Mouse (Mus musculus) kidney, embryonic 16.5 days (tissue): ENCODE measurements around the gene Tmem240. TPM values are rescaled to one million over a fixed set of nuclear protein-coding genes. Genes with fewer than 3 reads are reported as not detected.

ENCODE experiments used
- ATAC-seq: fragments of 200-750 bp; cut with Nextera tagmentation; 2 replicates; pipeline ENCODE4 v1.8.0; 2017; ENCODE audit warnings: moderate TSS enrichment; ENCODE audit not compliant: low FRiP score, low TSS enrichment
- H3K27ac ChIP-seq: fragments of 300-500 bp; sonication (generic); 2 replicates; pipeline ENCODE4 v1.5.1; 2014; ENCODE audit warnings: low read length
- H3K27me3 ChIP-seq: fragments of 300-500 bp; sonication (generic); 2 replicates; pipeline ENCODE4 v1.6.1; 2014; ENCODE audit warnings: low read length, control low read depth, mixed read lengths; ENCODE audit not compliant: insufficient read depth
- H3K36me3 ChIP-seq: fragments of 300-500 bp; sonication (generic); 2 replicates; pipeline ENCODE4 v1.6.1; 2014; ENCODE audit warnings: low read length, control low read depth, mixed read lengths; ENCODE audit not compliant: insufficient read depth
- H3K4me1 ChIP-seq: fragments of 300-500 bp; sonication (generic); 2 replicates; pipeline ENCODE4 v1.6.1; 2014; ENCODE audit warnings: low read length, control low read depth, mixed read lengths; ENCODE audit not compliant: insufficient read depth
- H3K4me2 ChIP-seq: fragments of 300-500 bp; sonication (generic); replicated peaks from 2 replicates; pipeline ENCODE4 v1.6.1; 2014; ENCODE audit warnings: low read depth, low read length
- H3K4me3 ChIP-seq: fragments of 300-500 bp; sonication (generic); 2 replicates; pipeline ENCODE4 v1.5.1; 2014; ENCODE audit warnings: mild to moderate bottlenecking, low read length
- H3K9ac ChIP-seq: fragments of 300-500 bp; sonication (generic); replicated peaks from 2 replicates; pipeline ENCODE4 v1.6.1; 2014; ENCODE audit warnings: low read length
- H3K9me3 ChIP-seq: fragments of 300-500 bp; sonication (generic); 2 replicates; pipeline ENCODE4 v1.6.1; 2016; ENCODE audit warnings: low read length, control low read depth
- WGBS: fragments of 180-500 bp; shearing (Covaris S2); extraction: QIAGEN DNeasy Blood & Tissue Kit; methylation state at CpG from one replicate; pipeline ENCODE4 v1.1.7; 2014; 5-methylcytosine and 5-hydroxymethylcytosine counted together
- polyA plus RNA-seq: library from polyadenylated mRNA; unstranded; fragments of >200 nt; fragmentation: Nextera tagmentation; extraction: Ambion mirVana; gene quantifications from 2 replicates; pipeline ENCODE4 v1.2.1, GENCODE M21; 2015

Tmem240 gene
- polyA plus RNA-seq, 1 experiment from 2014 or later: 0.45 TPM

DNA sequence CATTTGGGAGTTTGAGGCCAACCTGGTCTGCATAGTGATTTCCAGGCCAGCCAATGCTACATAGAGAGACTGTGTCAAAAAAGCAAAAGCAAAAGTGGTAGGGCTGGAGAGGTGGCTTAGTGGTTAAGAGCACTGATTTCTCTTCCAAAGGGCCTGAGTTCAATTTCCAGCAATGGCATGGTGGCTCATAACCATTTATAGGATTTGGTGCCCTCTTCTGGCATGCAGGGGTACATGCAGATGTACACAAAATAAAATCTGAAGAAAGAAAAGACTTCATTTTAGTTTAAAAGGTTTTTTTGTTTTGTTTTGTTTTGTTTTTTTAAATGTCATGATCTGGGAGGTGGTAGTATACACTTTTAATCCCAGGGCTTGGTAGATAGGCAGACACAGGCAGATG lies 34.2 kb upstream of the Tmem240 start:
- no peaks in the 10 kb centered on the region for H3K27me3 ChIP-seq
- no peaks in the 10 kb centered on the region for H3K36me3 ChIP-seq
- no peak overlapping the region for H3K9ac ChIP-seq
- no peak overlapping the region for H3K4me2 ChIP-seq
- H3K9me3 ChIP-seq: no peaks in the 10 kb centered on the region
- peaks cover 10% of the 10 kb centered on the region; the same call in 1 of the 2 replicates for H3K4me1 ChIP-seq
- H3K4me3 ChIP-seq: no peak overlapping the region
- no peak overlapping the region for H3K27ac ChIP-seq
- no peak for ATAC-seq

DNA sequence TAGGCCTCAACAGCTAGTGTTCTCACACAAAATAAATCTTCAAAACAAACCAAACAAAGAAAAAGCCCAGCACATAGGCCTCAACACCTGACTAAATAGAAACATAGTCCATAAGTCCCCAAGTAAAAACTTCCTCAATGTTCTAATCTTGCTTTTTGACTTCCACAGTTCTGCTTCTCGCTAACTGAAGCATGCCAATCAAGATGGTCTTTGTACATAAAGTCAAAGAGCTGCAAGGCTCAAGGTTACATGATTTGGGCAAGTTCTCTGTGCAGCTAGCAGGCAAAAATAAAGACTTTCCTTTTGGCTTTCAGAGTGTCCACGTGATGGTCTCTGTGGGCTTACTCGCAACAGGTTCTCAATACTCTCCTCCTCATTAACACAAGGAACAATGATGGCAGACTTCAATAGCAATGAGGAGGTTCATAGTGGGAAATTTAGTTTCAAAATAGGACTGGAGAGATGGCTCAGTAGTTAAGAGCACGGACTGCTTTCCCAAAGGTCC lies 31.1 kb upstream of the Tmem240 start:
- Histone ChIP-seq H3K27me3 (no peaks in the 10 kb centered on the region), H3K9me3 (no peaks in the 10 kb centered on the region), H3K9ac (no peak overlapping the region), H3K4me2 (no peak overlapping the region), H3K4me1 (peaks cover 11% of the 10 kb centered on the region), H3K27ac (no peak overlapping the region), H3K36me3 (no peaks in the 10 kb centered on the region), H3K4me3 (no peak overlapping the region)
- no peak for ATAC-seq
- WGBS: 98% methylated on average over 4 of the region's 4 CpGs

DNA sequence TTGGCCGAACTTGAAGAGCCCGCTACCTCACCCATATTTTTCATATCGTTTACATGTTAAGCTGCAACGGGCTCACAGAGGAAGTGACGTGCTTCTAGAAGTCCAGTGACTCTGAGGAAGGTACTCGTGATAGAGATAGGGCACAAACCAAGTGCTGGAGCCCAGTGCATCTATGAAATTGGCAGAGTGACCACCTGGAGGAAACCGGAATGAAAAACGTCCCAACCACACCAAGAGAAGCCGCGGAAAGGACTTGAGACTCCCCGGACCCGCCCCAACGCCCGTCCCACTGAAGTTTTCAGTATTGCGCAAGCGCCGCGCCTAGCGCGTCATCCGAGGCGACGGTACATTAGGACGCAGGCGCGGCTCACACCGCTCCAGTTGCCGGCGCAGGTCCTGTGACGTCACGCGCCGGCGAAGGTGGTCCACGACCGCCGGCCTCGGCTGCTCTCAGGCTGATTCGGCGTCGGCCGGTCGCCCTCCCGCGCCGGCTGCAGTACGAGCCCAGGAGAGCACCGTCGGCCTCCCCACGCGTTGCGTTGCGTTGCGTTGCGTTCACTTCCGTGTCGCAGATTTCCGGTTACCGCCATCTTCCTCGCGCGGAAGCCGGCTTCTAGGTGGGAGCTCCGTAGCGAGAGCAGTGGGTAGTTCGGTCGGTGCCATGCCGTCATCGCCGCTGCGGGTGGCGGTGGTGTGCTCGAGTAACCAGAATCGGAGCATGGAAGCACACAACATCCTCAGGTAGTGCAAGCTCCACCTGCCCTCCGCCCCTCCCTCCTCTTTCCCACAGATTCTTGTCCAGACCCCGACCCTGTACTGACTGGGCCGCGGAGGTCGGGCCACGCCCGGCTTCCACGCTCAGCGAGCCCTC lies 29.6 kb upstream of the Tmem240 start, which contains the start of gene Ssu72:
Gene Ssu72, plus strand, starts transcription at position 80 of the 871 bp plus-strand sequence.
- peak; percentile 94 for ATAC-seq
- Histone ChIP-seq H3K27ac (peak within 1 kb of the TSS; percentile 92), H3K4me1 (peaks cover 12% of the 10 kb centered on the region), H3K4me2 (peak within 1 kb of the TSS; percentile 92), H3K4me3 (peak within 1 kb of the TSS; percentile 79), H3K27me3 (no peaks in the 10 kb centered on the region), H3K9me3 (no peaks in the 10 kb centered on the region), H3K36me3 (no peaks in the 10 kb centered on the region), H3K9ac (peak within 1 kb of the TSS; percentile 84)
- under 1% methylated on average over 82 of the region's 83 CpGs for WGBS

DNA sequence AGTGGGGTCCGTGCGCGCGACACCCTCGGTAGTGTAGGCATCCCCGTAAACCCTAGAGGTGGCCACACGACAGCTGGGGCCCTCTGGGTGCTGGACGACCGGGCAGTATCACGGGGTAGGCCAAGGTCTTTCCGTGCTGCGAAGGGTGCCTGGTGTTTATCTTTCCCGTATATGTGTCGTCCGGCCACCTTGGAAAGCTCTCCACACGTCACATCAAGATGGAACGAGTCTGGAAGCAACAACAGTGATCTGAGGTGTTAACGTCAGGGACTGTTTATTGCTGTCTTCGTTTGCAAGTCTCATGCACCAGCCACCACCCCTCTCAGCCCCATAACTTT lies 29.0 kb upstream of the Tmem240 start:
- Histone ChIP-seq H3K4me2 (peak overlapping the region; percentile 92), H3K27ac (peak overlapping the region; percentile 92), H3K9ac (peak overlapping the region; percentile 84), H3K36me3 (no peaks in the 10 kb centered on the region), H3K9me3 (no peaks in the 10 kb centered on the region), H3K4me3 (peak overlapping the region; percentile 79), H3K27me3 (no peaks in the 10 kb centered on the region), H3K4me1 (peaks cover 18% of the 10 kb centered on the region)
- no peak; the same call in 1 of the 2 replicates for ATAC-seq
- WGBS: under 1% methylated on average over 19 of the region's 19 CpGs

DNA sequence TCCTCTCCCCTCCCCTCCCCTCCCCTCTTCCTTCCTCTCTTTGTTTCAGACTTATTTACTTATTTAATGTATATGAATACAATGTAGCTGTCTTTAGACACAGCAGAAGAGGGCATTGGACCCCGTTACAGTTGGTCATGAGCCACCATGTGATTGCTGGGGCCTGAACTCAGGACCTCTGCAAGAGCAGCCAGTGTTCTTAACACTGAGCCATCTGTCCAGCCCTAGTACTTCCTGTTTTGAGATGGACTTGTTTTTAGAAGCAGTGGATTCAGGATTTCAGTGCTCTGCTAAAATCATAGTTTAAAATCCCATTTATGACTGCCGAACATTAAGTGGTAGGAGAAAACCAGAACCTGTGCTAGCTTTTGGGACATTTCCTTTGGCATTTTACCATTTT lies 26.0 kb upstream of the Tmem240 start:
- Histone ChIP-seq H3K27me3 (no peaks in the 10 kb centered on the region), H3K27ac (no peak overlapping the region), H3K9ac (no peak overlapping the region), H3K9me3 (no peaks in the 10 kb centered on the region), H3K4me2 (no peak overlapping the region), H3K4me3 (no peak overlapping the region), H3K36me3 (no peaks in the 10 kb centered on the region), H3K4me1 (peaks cover 18% of the 10 kb centered on the region)
- 82% methylated on average over 2 of the region's 2 CpGs for WGBS
- no peak for ATAC-seq

DNA sequence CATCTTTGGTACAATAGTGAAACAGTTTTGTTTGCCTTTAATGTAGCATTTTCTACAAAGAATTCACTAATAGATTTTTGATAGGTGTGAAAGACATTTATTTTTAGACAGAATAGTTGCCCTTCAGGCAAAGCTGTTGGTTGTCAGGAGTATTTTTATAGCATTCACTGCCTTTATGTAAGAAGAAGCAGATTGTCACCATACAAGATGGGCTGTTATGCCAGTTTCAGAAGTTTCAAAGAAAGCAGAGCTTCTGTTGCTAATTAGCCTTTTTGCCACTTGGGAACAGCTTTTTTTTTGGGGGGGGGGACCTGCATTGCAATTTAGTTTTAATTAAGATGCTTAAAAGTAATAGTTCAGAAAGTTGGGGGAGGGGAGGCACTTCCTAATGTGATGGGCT lies 25.6 kb upstream of the Tmem240 start:
- no peak for ATAC-seq
- no peaks in the 10 kb centered on the region for H3K9me3 ChIP-seq
- no peak overlapping the region for H3K4me2 ChIP-seq
- no peak overlapping the region for H3K9ac ChIP-seq
- no peaks in the 10 kb centered on the region for H3K36me3 ChIP-seq
- peaks cover 18% of the 10 kb centered on the region for H3K4me1 ChIP-seq
- H3K27ac ChIP-seq: no peak overlapping the region
- H3K4me3 ChIP-seq: no peak overlapping the region
- H3K27me3 ChIP-seq: no peaks in the 10 kb centered on the region

DNA sequence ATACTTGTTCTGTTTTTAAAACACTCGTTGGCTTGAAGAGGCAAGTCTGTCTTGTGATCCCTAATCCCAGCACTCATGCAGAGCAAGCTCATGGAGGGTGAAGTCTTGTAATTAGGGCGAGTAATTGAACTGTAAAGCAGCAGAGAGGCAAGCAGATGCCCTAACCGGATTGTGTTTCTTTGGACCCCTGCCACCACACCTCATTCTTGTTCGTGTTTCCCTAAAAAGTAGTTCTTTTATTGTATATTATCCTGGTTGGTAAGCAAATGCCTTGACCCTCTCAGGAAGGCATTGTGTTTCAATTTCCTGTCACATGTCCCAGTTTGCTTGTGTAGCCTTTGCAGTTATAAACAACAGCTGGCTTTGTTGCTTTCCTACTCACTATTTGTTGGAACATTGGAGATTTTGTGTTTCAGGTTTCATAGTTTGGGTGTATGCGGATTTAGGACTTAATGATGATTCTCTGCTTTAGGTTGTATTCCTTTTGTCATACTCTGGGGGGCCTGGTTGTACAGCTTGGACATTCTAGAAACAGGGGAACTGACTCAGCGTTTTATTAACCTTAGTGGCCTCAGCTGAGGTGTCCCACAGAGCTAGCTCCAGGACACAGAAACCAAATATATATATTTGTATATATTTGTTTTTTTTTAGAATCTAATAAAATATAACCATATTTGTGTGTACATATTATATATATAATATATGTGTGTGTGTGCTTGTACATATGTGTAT lies 23.9 kb upstream of the Tmem240 start:
- Histone ChIP-seq H3K4me3 (no peak overlapping the region), H3K9me3 (no peaks in the 10 kb centered on the region), H3K9ac (no peak overlapping the region), H3K27ac (peak overlapping the region; percentile 74), H3K27me3 (no peaks in the 10 kb centered on the region), H3K36me3 (peaks cover 5% of the 10 kb centered on the region), H3K4me2 (no peak overlapping the region), H3K4me1 (peaks cover 14% of the 10 kb centered on the region)
- 46% methylated on average over 6 of the region's 6 CpGs for WGBS
- ATAC-seq: no peak

DNA sequence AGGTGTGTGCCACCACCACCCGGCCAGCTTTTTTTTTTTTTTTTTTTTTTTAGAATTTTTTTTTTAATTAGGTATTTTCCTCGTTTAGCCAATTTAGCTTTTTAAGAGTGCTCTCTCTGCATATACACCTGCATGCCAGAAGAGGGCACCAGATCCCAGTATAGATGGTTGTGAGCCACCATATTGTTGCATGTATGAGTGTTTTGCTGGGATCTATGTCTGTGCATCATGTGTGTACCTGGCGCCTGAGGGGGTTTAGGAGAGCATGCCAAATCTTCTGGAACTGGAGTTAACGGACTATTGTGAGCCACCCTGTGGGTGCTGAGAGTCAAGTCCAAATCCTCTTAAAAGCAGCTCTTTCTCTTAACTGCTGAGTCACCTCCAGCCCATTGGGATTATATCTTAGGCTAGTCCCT lies 12.9 kb upstream of the Tmem240 start:
- no peak overlapping the region for H3K4me3 ChIP-seq
- H3K27me3 ChIP-seq: no peaks in the 10 kb centered on the region
- no peak overlapping the region for H3K4me2 ChIP-seq
- peaks cover 15% of the 10 kb centered on the region for H3K36me3 ChIP-seq
- ATAC-seq: peak; percentile 51; the same call in 1 of the 2 replicates
- H3K9me3 ChIP-seq: no peaks in the 10 kb centered on the region
- 63% methylated on average over 4 of the region's 4 CpGs for WGBS
- H3K9ac ChIP-seq: no peak overlapping the region
- no peak overlapping the region for H3K27ac ChIP-seq
- no peaks in the 10 kb centered on the region for H3K4me1 ChIP-seq

DNA sequence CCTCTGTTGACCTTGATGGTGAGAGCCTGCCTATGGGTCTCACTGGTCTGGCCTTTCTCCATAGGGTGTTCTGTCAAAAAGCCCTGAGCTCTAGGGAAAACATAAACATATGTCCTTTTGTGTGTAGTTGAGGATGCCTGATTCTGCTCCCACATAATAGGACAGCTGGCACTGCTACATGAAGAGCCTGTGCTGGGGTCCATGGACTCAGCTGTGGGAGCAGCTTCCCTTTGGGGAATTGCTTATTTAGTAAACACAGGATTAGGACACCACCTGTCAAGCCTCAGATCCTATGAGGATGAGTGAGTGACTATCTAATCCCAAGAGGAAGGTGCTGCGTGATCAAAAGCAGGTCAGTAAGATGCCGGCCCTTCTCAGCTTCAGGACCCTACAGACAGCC lies 6.6 kb upstream of the Tmem240 start:
- H3K9me3 ChIP-seq: no peaks in the 10 kb centered on the region
- no peak for ATAC-seq
- H3K4me3 ChIP-seq: no peak overlapping the region
- H3K4me1 ChIP-seq: no peaks in the 10 kb centered on the region
- no peaks in the 10 kb centered on the region for H3K27me3 ChIP-seq
- H3K27ac ChIP-seq: no peak overlapping the region
- H3K4me2 ChIP-seq: no peak overlapping the region
- 81% methylated on average over 2 of the region's 2 CpGs for WGBS
- peaks cover 13% of the 10 kb centered on the region; the same call in 1 of the 2 replicates for H3K36me3 ChIP-seq
- no peak overlapping the region for H3K9ac ChIP-seq

DNA sequence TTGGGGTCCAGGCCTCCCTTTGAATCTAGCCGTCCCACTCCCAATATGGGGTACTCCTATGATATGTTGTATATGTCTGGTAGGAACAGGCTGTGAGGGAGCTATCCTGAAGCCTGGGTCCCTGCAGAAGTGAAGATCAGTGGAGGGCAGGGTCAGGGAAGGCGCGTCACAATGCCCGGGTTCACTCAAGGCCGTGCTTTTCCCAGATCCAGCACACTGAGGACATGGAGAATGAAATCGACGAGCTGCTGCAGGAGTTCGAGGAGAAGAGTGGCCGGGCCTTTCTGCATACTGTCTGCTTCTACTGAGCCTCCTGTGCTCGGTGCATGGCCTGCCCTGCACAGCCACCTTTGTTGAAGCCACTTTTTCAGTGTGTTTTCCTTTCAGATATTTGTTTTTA lies 1.3 kb upstream of the Tmem240 start:
- H3K4me3 ChIP-seq: no peak overlapping the region
- no peak overlapping the region for H3K27ac ChIP-seq
- H3K4me1 ChIP-seq: peaks cover 14% of the 10 kb centered on the region
- no peak overlapping the region for H3K9ac ChIP-seq
- ATAC-seq: no peak
- H3K36me3 ChIP-seq: peaks cover 10% of the 10 kb centered on the region; the same call in 1 of the 2 replicates
- no peaks in the 10 kb centered on the region for H3K9me3 ChIP-seq
- H3K4me2 ChIP-seq: no peak overlapping the region
- 87% methylated on average over 10 of the region's 10 CpGs for WGBS
- no peaks in the 10 kb centered on the region for H3K27me3 ChIP-seq
